Mouse (Mus musculus) kidney, adult 2 months (tissue): ENCODE measurements around the gene Evi2b. TPM values are rescaled to one million over a fixed set of nuclear protein-coding genes. Genes with fewer than 3 reads are reported as not detected.

Experiments
- DNase-seq: peaks from one replicate; pipeline ENCODE4 v3.0.0; 2021
- H3K27ac ChIP-seq: fragments of 200-500 bp; 2 replicates; pipeline ENCODE4 v1.5.1; 2012; ENCODE audit warnings: low read depth, low read length, control low read depth, inconsistent platforms; ENCODE audit not compliant: insufficient read depth
- H3K27me3 ChIP-seq: fragments of 200-500 bp; replicated peaks from 2 replicates; pipeline ENCODE4 v1.6.1; 2012; ENCODE audit warnings: mild to moderate bottlenecking, moderate library complexity, low read length, inconsistent platforms; ENCODE audit not compliant: control insufficient read depth, insufficient read depth
- H3K36me3 ChIP-seq: fragments of 200-500 bp; 2 replicates; pipeline ENCODE4 v1.6.1; 2012; ENCODE audit warnings: mild to moderate bottlenecking, moderate library complexity, low read length, inconsistent platforms; ENCODE audit not compliant: control insufficient read depth, insufficient read depth
- H3K4me1 ChIP-seq: fragments of 200-500 bp; 2 replicates; pipeline ENCODE4 v1.6.1; 2011; ENCODE audit warnings: low read length; ENCODE audit not compliant: control insufficient read depth, insufficient read depth
- H3K4me3 ChIP-seq: fragments of 200-500 bp; 2 replicates; pipeline ENCODE4 v1.5.1; 2011; ENCODE audit warnings: mild to moderate bottlenecking, low read depth, low read length, control low read depth; ENCODE audit not compliant: insufficient read depth
- CTCF ChIP-seq: fragments of 200-500 bp; conservative IDR thresholded peaks from 2 replicates; pipeline ENCODE4 v1.5.1; 2011; ENCODE audit warnings: low read depth, mild to moderate bottlenecking, control low read depth, low read length, moderate library complexity, mixed read lengths; ENCODE audit not compliant: insufficient read depth, insufficient read length
- POLR2A ChIP-seq: fragments of 200-500 bp; IDR thresholded peaks from one replicate; pipeline ENCODE4 v1.6.1; 2011; ENCODE audit warnings: low read depth, low read length, control low read depth
- WGBS: fragments of 180-500 bp; shearing (Covaris S2); methylation state at CpG from one replicate; pipeline ENCODE4 v1.1.7; 2018; 5-methylcytosine and 5-hydroxymethylcytosine counted together
- polyA plus RNA-seq: library from polyadenylated mRNA; depleted of rRNA; stranded (reverse); fragments of >200 nt; gene quantifications from 2 replicates; pipeline ENCODE4 v1.2.3, GENCODE M21; 2012; rRNA removed

Gene Evi2b
- polyA plus RNA-seq: 2.5 and 5.6 TPM in 2 replicates

DNA sequence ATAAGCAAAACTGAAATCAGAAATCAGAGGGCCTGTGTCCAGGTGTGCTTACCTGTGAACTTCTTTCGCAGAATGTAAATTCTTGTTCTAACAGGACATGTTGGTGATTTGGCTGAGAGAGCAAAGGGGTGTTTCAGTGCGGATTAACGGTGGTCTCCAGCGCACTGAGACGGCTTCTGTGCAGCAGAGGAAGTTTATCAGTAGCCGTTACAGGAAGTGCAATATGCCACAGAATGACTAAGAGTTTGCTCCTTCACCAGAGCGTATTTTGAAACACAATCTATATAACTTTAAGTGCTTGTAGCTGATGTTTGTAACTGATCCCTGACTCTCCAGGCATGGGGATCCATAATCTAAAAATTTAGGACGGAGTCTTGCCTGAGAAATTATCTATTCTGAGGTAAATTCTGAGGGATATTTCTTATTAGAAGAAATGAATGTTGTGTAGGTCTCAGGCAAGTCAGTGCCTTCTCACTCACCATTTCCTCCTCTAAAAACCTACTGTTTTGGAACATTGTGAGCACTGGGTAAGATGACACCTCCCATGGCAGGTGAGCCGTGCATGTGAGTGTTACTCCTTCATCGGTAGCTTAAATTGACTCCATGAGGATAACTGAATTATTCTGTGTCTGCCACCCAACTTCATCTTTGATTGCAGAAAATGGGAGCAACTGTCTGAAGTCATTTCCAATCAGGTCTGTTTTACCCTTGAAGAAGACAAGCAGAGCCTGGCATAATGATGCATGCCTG, at the start of gene Evi2b:
Evi2b (minus strand) TSS at position 203 of the 750 bp plus-strand sequence.
- Histone ChIP-seq H3K27ac (no peak within 1 kb of the TSS), H3K4me3 (no peak within 1 kb of the TSS)
- TF ChIP-seq CTCF (no peak), POLR2A (no peak)

DNA sequence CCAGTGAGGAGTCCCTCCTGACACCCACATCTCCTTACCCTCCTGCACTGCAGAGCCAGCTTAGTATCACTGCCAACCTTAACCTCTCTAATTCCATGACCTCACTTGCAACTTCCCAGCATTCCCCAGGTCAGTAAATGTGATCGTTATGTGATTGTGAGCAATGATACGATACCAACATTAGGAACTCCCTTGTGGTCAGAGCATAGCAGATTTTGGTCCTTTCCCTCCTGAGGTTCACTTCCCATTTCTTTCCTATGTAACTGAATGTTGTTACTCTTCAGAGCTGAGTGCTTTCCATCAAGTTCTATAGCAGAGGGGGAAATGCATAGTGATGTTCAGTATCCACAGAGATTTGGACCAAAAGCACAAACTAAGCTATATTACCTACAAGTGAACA, 46.8 kb upstream of the Evi2b start:
- TF ChIP-seq CTCF (no peak), POLR2A (no peak)
- Histone ChIP-seq H3K27me3 (no peaks in the 10 kb centered on the region), H3K36me3 (peaks cover 10% of the 10 kb centered on the region), H3K27ac (no peak overlapping the region), H3K4me3 (no peak overlapping the region), H3K4me1 (no peaks in the 10 kb centered on the region)
- DNase-seq: no peak
- WGBS: 83% methylated on average over 2 of the region's 2 CpGs

More for the DNA sequence above, at the start of gene Evi2b:
- DNase-seq: no peak
- Histone ChIP-seq H3K4me1 (peaks cover 12% of the 10 kb centered on the region), H3K36me3 (no peaks in the 10 kb centered on the region), H3K27me3 (no peaks in the 10 kb centered on the region)
- 66% methylated on average over 10 of the region's 10 CpGs for WGBS

DNA sequence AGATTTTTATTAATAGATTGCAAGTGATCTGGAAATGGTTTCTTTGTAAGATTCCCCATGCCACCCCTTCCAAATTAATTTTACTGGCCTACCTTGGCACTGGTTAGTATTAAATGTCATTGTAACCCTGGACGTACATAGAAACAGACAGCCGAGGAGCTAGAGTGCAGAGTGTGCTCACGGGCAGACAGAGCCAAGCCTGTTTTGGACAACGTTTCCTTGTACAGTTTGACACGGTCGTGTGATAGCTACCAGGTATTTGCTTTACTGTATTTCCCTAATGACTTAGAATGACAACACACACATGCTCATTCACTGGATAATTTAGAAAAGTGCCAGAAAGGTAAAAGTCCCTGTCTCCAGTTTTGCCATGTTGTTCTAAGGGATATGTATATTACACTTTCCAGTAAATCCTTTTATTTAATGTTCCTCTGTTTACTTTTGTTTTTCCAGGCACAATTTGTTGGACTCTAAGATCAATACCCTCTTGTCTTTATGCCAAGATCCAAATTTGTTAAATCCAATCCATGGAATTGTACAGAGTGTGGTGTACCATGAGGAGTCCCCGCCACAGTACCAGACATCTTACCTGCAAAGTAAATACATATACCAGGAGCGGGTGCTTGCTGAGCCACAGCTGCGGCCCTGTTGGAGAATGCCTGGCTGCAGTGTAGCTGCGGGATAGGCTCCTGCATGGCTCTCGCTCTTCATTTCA, 44.8 kb upstream of the Evi2b start:
- WGBS: 88% methylated on average over 11 of the region's 11 CpGs
- Histone ChIP-seq H3K27ac (no peak overlapping the region), H3K36me3 (peaks cover 12% of the 10 kb centered on the region), H3K27me3 (no peaks in the 10 kb centered on the region), H3K4me3 (no peak overlapping the region), H3K4me1 (no peaks in the 10 kb centered on the region)
- no peak for DNase-seq
- TF ChIP-seq CTCF: no peak
- TF ChIP-seq POLR2A: no peak

DNA sequence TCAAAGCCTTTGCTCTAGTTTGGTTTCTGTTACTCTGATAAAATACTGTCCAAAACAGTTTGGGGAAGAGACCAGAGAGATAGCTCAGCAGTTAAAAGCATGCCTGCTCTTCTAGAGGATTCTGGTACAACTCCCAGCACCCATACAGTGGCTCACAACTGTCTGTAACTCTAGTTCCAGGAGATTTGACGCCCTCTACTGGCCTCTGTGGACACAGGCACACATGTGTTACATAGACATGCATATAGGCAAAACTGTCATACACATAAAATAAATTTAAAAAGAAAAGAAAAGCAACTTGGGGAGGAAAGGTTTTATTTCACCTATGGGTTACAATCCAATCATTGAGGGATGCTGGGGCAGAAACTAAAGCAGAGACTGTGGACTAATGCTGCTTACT, 43.4 kb upstream of the Evi2b start:
- DNase-seq: no peak
- Histone ChIP-seq H3K27me3 (no peaks in the 10 kb centered on the region), H3K4me1 (no peaks in the 10 kb centered on the region), H3K27ac (no peak overlapping the region), H3K36me3 (peaks cover 12% of the 10 kb centered on the region), H3K4me3 (no peak overlapping the region)
- WGBS: 57% methylated on average over 1 of the region's 1 CpGs
- TF ChIP-seq POLR2A (no peak), CTCF (no peak)

DNA sequence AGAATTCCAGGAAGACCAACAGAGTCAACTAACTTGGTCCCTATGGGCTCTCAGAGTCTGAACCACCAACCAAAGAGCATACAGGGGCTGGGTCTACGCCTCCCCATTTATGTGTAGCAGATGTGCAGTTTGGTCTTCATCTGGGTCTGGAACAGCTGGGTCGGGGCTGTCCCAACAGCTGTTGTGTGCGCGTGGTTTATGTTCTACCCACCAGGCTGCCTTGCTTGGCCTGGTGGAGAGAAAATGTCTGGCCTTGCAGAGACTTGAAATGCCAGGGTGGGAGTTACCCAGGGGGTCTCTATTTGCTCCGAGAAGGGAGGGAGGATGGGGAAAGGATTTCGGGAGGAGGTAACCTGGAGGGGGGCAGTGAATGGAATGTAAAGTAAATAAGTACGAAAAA, 39.9 kb upstream of the Evi2b start:
- no peak for TF ChIP-seq CTCF
- TF ChIP-seq POLR2A: no peak
- peaks cover 10% of the 10 kb centered on the region for H3K36me3 ChIP-seq

DNA sequence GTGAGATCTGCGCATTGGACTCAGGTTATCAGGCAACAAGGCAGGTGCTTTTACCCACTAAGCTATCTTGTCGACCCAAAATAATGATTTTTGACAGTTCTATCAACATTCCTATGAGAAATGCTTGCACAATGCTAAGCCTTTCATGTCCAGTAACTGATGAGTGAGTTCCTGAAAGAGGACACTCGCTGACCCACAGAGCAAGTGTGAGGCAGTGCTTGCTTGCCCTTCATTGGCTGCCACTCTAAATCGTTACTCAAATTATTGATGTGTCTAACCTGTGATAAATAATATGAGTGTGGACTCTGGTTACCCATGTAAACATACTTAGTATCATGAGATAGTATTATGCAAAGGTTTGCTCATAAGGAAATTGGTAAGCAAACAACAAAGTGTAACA, 37.0 kb upstream of the Evi2b start:
- no peak overlapping the region for H3K27ac ChIP-seq
- no peak for DNase-seq
- peaks cover 4% of the 10 kb centered on the region for H3K36me3 ChIP-seq
- H3K4me1 ChIP-seq: no peaks in the 10 kb centered on the region
- H3K27me3 ChIP-seq: no peaks in the 10 kb centered on the region
- no peak overlapping the region for H3K4me3 ChIP-seq
- TF ChIP-seq CTCF (no peak), POLR2A (no peak)
- 92% methylated on average over 4 of the region's 4 CpGs for WGBS

More for the DNA sequence above, 39.9 kb upstream of the Evi2b start:
- DNase-seq: no peak
- no peaks in the 10 kb centered on the region for H3K4me1 ChIP-seq
- H3K27ac ChIP-seq: no peak overlapping the region
- H3K4me3 ChIP-seq: no peak overlapping the region
- H3K27me3 ChIP-seq: no peaks in the 10 kb centered on the region
- 91% methylated on average over 7 of the region's 7 CpGs for WGBS

DNA sequence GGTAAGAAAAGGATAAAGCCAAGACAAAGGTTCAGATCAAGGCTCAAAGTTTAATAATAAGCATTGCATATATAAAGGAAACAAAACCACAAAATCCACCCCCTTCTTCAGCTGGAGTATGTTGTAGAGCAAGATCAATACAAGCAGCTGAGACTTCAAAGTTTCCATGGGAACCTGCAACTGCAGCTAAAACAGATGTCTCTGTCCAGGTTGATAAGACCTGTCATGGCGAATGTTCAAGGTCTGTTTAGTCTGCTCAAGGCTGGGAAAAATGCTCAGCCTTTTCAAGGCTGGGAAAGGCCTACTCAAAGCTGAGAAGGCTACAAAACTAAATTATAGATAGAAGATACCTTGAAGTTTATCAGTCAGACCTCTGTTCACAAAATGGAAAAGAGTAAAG, 29.1 kb upstream of the Evi2b start:
- no peaks in the 10 kb centered on the region for H3K27me3 ChIP-seq
- no peaks in the 10 kb centered on the region for H3K4me1 ChIP-seq
- 88% methylated on average over 1 of the region's 1 CpGs for WGBS
- TF ChIP-seq POLR2A (no peak), CTCF (no peak)
- H3K4me3 ChIP-seq: no peak overlapping the region
- no peak for DNase-seq
- H3K27ac ChIP-seq: no peak overlapping the region
- H3K36me3 ChIP-seq: peaks cover 5% of the 10 kb centered on the region
